In the genomic region with DNA sequence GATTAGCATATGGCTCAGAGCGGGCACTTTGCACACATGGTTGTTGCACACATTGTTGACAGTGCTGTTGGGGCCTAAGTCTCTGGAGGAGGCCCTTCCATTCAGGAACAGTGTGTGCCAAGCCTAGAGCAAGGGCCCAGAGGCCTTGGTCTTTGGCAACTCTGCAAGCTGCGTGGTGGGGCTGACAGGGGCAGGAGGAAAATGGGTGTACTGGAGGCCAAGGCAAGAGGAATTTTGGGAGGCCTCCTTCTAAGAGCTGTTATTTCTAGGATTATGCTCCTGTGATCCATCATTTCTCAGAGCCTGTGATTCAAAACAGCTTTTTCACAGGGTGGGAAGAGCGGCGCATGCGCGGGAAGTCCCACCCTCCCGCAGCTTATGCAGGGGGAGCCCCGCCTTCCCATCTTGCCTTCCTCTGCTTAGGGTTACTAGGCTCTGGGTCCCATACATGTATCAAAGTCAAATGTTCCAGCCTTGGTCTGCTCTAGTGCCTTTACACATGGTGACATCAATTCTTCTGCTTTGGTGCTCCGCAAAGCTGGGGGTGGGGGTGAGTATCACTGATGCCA, we compare ENCODE assay signal across 25 mouse cellular contexts. TPM values are rescaled to one million over a fixed set of nuclear protein-coding genes. Genes with fewer than 3 reads are reported as not detected.
DNase-seq lines count a peak whose midpoint lies in the region; ATAC-seq lines count a peak whose summit lies in the region.
"Had no signal": no experiment of that assay in that cellular context is flagged by ENCODE, and none has a peak within 500 bp of the region (broad histone marks: within the 10 kb centered on the region; RNA-seq: fewer than 3 reads in every experiment).

No protein-coding gene starts in this region.

- H3K9ac ChIP-seq in embryonic facial prominence, embryonic 15.5 days, result no peak overlapping the region
- H3K9ac ChIP-seq: hindbrain, embryonic 15.5 days; kidney, embryonic 15.5 days; midbrain, embryonic 13.5 days had no signal

- ATAC-seq in embryonic facial prominence, embryonic 15.5 days (ENCODE audit: insufficient number of reproducible peaks, low FRiP score, low TSS enrichment, low read depth), result peak; percentile 32; the same call in 1 of the 2 replicates
- ATAC-seq in cerebellum, adult (ENCODE audit: insufficient number of reproducible peaks, low FRiP score, low TSS enrichment), result no peak
- ATAC-seq: intestine, embryonic 16.5 days; midbrain, embryonic 13.5 days; Patski had no signal

- peak; percentile 17 for DNase-seq in left cerebral cortex, postnatal 4 days
- no peak for DNase-seq in left cerebral cortex, adult 9 months (ENCODE audit: low spot score in 2 of 2)
- DNase-seq in urinary bladder, postnatal 14 days (ENCODE audit: low spot score), result peak; percentile 43
- DNase-seq in urinary bladder, postnatal 10 days (ENCODE audit: low spot score), result no peak
- DNase-seq in gastrocnemius, postnatal 25 days, result no peak
- DNase-seq: cerebellum, adult 9-10 months; gastrocnemius, postnatal 10 days; heart, adult 18-20 months; heart, postnatal 4 days; liver; thymus, adult 2 months had no signal

- H3K9me3 ChIP-seq in embryonic facial prominence, embryonic 15.5 days (replicated peaks), result no peaks in the 10 kb centered on the region
- H3K9me3 ChIP-seq: forebrain, embryonic 10.5 days; hindbrain, embryonic 15.5 days; kidney, embryonic 15.5 days had no signal

- peaks cover 16% of the 10 kb centered on the region for H3K4me1 ChIP-seq in embryonic facial prominence, embryonic 15.5 days
- H3K4me1 ChIP-seq: hindbrain, embryonic 15.5 days had no signal

- peak overlapping the region; percentile 70 for H3K27ac ChIP-seq in embryonic facial prominence, embryonic 15.5 days (replicated peaks)
- H3K27ac ChIP-seq: forebrain, embryonic 10.5 days; hindbrain, embryonic 15.5 days; kidney, embryonic 15.5 days; midbrain, embryonic 13.5 days had no signal

- H3K36me3 ChIP-seq in embryonic facial prominence, embryonic 15.5 days, result no peaks in the 10 kb centered on the region
- H3K36me3 ChIP-seq: forebrain, embryonic 10.5 days; hindbrain, embryonic 15.5 days; kidney, embryonic 15.5 days; midbrain, embryonic 13.5 days had no signal

- H3K4me3 ChIP-seq in embryonic facial prominence, embryonic 15.5 days (replicated peaks), result no peak overlapping the region
- H3K4me3 ChIP-seq: forebrain, embryonic 10.5 days; hindbrain, embryonic 15.5 days; kidney, embryonic 15.5 days; midbrain, embryonic 13.5 days; myocyte had no signal

- 75% methylated on average over 9 of the region's 9 CpGs for WGBS in embryonic facial prominence, embryonic 15.5 days

- intact Hi-C loops in left cerebral cortex, postnatal 4 days (cut with DNase I), result no loop called here

- no peak overlapping the region for H3K4me2 ChIP-seq in embryonic facial prominence, embryonic 15.5 days (replicated peaks)
- H3K4me2 ChIP-seq: hindbrain, embryonic 15.5 days; kidney, embryonic 15.5 days; midbrain, embryonic 13.5 days had no signal

- H3K27me3 ChIP-seq in embryonic facial prominence, embryonic 15.5 days, result no peaks in the 10 kb centered on the region
- H3K27me3 ChIP-seq: hindbrain, embryonic 15.5 days; kidney, embryonic 15.5 days; Patski had no signal

RNA-seq across cellular contexts. Expression of gene Slc1a7, which starts 28.4 kb away (rescaled TPM):
- not detected for total RNA-seq in left cerebral cortex, postnatal 4 days (2021)
- 0.12 and 0.16 TPM in 2 replicates for polyA plus RNA-seq in embryonic facial prominence, embryonic 15.5 days (2015; fragmentation: Nextera tagmentation; extraction: Ambion mirVana)
- under 1 TPM; 0.11 to 0.26 TPM for total RNA-seq in gastrocnemius, postnatal 25 days (2021)
- total RNA-seq: gastrocnemius, postnatal 10 days; heart, postnatal 4 days; layer of hippocampus, postnatal 25 days; megakaryocyte progenitor cell, adult 5-6 weeks had no signal
- polyA plus RNA-seq: heart, embryonic 14.5 days; kidney, embryonic 15.5 days; liver, embryonic 16.5 days; midbrain, embryonic 13.5 days; neural tube, embryonic 14.5 days had no signal

Comparison
In these comparisons a context has a peak if more than half of its experiments do, and no peak if none do; other contexts are left out.
1. DNase-seq: peak in left cerebral cortex, postnatal 4 days (single experiment) and urinary bladder, postnatal 14 days (single experiment); none in left cerebral cortex, adult 9 months (0 of 2), urinary bladder, postnatal 10 days (single experiment) and gastrocnemius, postnatal 25 days (single experiment).